Mouse (Mus musculus): Measurements from ENCODE around the gene Cbfa2t2.

DNA sequence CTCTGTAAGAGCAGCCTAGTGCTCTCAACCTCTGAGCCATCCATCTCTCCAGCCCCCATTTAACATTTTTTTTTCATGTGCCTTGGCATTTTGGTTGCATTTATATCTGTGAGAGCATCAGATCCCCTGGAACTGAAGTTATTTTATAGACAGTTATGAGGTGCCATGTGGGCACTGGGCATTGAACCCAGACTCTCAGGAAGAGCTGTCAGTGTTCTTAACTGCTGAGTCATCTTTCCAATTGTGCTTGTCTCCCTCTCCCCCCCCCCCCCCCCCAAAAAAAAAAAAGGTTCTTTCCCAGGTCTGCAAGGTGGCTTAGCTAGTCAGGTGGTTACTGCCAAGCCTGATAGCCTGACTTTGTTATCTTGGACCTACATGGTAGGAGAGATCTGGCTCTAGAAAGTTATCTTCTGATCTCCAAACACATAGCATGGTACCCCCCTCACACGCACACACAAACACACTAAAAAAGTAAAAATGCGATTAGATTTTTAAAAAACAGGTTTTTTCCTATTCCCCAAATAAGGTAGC is 63.5 kb downstream of the Cbfa2t2 start:
- no peak for TF ChIP-seq POLR2A (IDR thresholded peaks at IDR 0.05; ENCODE audit: insufficient read length, low read depth)
- no peak for TF ChIP-seq POLR2AphosphoS2 (IDR thresholded peaks at IDR 0.05; ENCODE audit: insufficient read length, low read depth)
- TF ChIP-seq USF1 (IDR thresholded peaks at IDR 0.05; ENCODE audit: low read depth) = no peak
- TF ChIP-seq TCF12 (IDR thresholded peaks at IDR 0.05; ENCODE audit: insufficient read depth, poor library complexity, severe bottlenecking) = no peak
- TF ChIP-seq MYOG (IDR thresholded peaks at IDR 0.05; ENCODE audit: control insufficient read depth in 1 of 3, insufficient read depth in 1 of 3, insufficient read length in 2 of 3, low read depth in 2 of 3) = no peak
- no peak for TF ChIP-seq MYOD1 (IDR thresholded peaks at IDR 0.05; ENCODE audit: control insufficient read depth in 1 of 3, insufficient read length in 2 of 3, low read depth in 2 of 3)
- no peak for TF ChIP-seq CEBPB (IDR thresholded peaks at IDR 0.05; ENCODE audit: insufficient read depth, poor library complexity, severe bottlenecking)
- TF ChIP-seq TCF3 (IDR thresholded peaks at IDR 0.05; ENCODE audit: insufficient read length, low read depth) = no peak
- no peak for TF ChIP-seq E2F4 (IDR thresholded peaks at IDR 0.05; ENCODE audit: insufficient read depth)
- TF ChIP-seq MAX (IDR thresholded peaks at IDR 0.05; ENCODE audit: low read depth) = no peak
- no peak for TF ChIP-seq REST (IDR thresholded peaks at IDR 0.05; ENCODE audit: insufficient read depth, insufficient read length)
- TF ChIP-seq SRF (IDR thresholded peaks at IDR 0.05; ENCODE audit: control insufficient read depth, insufficient read length, low read depth) = no peak

Measured in myocyte (in vitro differentiated cells).